Mouse (Mus musculus) c-Kit-negative CD71-positive TER-119-positive erythroid progenitor cells, embryonic 14.5 days (primary cell): ENCODE data around the gene Cd80.
"Not testable (repeated sequence)": the region's sequence is repeated elsewhere in the genome, so short reads cannot be mapped to it uniquely, and the experiment has no call there.

ENCODE experiments used
- DNase-seq: peaks from one replicate; pipeline ENCODE4 v3.0.0-alpha.2; 2013; ENCODE audit warnings: low read depth, low spot score

The Cd80 gene

DNA sequence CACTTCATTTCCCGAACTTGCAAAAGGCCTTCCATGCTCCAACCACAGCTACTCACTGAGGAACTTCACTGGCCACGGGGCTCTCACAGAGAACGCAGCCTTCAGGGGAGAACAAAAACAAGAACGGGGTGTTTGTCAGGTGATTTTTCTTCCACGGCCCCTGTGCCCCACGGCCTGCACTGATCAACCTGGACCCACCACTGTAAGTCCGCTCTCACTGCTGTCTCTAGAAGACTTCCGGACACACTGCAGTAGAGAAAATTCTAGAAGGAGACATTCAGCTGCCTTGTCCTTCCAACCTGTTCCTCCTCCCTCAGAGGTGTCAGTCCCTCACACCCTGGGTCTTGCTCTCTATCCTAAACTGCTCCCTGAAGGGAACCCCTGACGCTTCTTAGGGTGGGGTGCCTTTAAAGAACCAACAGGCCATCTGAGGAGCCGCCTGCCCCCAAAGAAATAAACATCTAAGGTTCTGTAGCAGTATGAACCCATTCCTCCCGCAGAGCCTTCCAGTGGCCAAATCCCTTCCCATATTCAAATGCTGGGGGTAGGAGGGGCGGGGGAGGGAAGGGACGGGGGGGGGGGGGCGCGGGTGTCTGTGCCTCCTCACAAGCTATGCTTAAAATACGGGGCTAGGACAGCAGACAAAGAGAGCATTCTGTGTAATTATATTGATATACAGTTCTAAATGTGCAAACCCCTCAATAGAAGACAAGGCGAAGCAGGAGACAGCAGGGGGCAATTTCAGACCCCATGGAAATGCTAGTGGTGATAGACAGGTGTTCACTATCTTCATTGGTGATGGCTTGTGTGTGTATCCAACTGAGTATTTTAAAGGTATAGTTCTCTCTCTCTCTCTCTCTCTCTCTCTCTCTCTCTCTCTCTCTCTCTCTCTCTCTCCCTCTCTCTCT lies at the start of gene Cd80:
TSS of gene Cd80 (plus strand) at position 51 of the 908 bp plus-strand sequence.
- DNase-seq: no peak

DNA sequence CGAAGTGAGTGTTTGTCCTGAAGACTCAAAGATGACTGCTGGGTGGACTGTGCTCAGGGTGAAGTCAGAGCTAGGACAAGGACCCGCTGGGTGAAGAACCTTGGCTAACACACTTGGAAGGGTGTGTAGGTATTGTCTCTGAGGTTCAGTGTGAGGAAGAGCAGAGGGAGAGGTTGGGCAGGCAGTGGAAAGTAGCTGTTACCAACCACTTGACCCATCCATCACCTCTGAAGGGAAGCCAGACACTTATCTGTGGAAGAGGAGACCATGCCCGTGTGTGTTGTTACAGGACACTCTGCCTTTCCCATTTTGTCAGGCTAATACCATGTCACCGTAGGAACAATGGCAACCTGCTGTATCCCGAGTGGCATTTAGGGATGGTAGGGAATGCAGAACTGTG lies 49.1 kb upstream of the Cd80 start:
- DNase-seq: no peak

DNA sequence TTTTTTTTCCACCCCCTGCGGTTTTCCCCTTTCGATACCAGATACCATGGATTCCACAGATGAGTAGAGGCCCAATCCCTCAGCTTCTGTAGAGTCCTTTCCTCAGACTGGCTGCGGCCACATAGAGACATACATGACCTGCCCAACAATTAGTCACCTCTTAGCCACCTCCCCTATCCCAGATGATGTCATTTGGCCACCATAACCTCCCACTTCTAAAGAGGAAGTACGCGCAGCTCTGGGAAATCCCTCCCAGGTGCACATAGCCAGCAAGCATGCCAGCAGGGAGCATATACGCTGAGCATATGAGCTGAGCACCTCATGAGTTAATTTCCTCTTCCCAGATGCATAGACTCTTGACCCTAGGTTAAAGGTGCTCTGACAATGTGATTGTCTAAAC lies 48.7 kb upstream of the Cd80 start:
- no peak for DNase-seq

DNA sequence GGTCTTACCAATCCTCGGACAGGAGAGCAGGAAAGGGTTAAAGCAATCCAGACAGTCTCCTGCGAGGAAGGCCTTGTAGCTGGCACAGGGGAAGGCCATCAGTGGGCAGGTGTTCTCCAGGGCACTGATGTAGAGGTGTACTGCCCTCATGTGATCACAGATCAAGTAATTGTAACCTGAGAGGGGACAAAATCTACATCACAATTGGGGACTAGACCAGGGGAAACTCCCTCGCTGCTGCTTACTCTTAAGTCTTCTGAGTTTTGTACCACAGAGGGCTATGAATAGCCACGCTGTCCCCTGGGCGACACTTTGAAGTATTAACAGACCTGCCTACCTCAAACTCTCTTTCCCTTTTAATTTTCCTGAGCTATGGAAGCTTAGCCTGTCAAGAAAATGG lies 47.8 kb upstream of the Cd80 start:
- no peak for DNase-seq

DNA sequence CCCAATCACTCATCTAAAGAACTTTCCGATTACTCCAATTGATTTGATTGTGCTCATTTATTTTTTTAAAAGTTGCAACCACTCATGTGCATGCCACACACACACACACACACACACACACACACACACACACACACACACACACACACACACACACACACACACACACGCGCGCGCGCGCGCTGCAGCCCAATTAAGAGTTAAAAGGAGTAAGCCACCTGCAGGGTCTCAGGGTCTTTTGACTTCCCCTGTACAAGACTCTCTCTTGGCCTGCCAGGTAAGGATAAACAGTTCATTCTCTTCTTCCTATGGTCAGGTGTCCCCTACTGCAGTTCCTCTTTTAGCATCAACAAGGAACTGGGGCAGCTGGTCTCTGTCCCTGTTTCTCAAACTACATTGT lies 46.9 kb upstream of the Cd80 start:
- DNase-seq: no peak

DNA sequence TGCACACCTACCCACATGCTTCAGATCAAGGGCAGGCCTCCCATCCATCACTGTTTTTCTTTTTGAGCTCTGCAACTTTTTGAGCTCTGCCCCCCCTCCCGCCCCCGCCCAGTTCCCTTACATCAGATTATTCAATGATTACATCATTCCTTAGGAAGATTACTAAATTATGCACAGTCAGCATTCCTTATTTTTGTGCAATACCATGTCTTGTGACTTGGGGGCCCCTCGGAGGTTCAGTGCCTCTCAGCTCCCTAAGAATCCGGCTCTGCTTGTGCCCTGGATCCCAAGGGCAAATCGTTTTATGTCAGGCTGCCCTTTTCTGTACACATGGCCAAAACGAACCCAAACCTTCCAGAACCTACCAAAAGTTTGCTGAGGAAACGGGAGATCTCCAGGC lies 40.4 kb upstream of the Cd80 start:
- DNase-seq: no peak

DNA sequence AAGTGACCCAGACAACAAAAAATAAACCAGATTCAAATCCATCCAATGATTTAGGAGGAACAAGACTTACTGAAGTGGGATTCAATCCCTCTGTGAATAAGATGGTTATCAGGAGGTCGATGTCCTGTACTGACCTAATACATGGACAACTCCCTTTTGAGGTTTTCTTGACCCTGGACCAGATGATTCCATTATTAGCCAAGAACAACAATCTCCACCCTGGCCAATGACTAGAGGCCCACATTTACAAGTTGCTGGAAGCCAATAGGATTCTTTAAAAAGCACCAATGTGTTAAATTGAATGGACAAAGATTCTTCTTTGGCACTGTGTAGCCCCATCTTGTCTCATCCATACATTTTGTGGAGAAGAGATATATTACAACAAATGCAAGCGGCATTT lies 30.0 kb upstream of the Cd80 start:
- DNase-seq: no peak

DNA sequence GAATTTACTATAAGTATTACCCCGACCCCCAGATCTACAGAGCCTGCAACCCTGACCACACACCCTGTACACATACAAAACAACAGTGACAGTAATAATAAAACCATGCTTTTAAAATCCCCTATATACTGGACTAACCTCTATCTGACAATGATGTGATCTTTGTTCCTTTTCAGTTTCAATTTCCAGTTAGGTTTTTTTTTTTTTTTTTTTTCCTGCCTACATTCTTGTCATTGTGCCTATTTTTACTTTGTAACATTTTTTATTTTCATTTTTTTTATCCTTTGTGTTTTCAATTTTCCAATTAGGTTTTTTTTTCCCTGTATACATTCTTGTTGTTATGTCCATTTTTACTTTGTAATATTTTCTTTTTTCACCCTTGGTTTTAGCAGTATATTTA lies 29.6 kb upstream of the Cd80 start:
- DNase-seq: no peak

DNA sequence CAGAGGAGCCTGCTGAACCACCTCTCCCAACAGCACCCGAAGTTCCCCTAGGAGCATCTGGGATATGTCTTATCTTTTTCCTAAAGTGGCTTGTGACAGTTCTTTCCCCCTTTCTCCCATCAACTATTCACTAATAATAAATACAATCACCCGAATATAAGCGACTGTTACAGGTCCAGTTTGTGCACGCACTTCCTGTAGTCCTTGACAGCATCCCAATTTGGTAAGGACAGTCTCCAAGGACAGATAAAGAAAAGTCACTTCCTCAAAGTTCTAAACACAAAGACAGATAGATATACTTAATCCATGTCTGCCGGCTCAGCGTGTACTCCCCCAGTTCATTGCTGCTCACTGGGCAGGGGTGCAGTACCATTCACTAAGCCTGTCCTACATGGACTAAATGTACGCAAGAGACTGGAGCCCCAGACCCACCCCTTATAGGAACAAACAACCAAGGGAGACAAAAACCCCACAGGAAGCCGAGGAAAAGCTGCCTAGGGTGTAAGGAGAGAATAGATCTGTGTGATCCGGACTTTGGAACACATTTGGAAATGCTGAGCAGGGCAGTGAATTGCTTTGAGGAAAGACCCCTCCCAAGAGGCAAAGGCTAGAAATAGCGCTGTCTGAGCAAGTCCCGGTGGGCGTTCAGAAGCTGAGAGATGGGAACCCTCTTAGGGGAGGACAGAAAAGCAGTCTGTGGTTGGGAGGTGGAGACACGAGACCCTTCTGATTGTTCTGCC lies 23.7 kb upstream of the Cd80 start:
- no peak for DNase-seq

DNA sequence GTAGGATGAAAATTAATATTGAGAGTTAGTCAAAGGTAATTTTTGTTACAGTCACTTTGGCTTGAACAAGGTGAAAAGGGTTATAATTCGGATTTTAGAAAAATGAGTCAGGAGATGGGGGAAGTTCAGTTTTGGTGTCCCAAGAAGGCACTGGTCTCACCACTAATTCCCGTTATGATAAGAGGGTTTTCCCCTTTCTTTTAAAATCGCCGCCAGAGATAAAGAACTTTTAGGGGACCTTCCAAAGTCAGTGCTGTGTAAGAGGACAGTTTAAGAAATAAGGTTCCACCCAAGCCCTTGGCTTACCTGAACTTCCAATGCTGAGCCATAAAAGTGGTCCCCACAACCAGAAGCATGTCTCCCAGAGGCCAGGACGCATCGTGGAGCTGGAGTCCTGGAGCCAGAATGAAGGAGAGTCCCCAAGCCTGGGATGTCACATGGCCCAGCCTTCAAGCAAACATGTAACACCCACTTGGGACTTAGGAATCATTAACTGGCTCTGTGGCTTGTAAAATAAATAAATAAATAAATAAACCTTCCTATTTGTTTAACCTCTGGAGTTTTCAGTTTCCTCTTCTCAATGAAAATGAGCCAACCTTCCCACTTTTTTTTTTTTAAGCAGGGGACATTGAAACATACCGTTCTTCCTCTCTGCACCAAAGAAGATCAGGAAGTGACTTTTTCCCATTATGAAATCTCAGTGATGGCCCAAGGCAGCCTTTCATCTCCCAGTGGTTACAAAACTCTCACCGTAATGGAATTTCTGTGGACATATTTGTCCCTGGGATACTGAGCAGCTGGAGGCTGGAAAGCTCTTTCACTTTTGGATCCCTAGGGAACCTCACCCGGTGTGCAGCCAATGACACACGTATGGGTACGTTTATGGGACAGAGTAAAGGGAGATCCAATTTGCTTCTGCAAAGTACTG lies 22.6 kb upstream of the Cd80 start, which contains the start of gene Pla1a:
TSS of gene Pla1a (minus strand) at position 648 of the 928 bp plus-strand sequence.
- no peak for DNase-seq

DNA sequence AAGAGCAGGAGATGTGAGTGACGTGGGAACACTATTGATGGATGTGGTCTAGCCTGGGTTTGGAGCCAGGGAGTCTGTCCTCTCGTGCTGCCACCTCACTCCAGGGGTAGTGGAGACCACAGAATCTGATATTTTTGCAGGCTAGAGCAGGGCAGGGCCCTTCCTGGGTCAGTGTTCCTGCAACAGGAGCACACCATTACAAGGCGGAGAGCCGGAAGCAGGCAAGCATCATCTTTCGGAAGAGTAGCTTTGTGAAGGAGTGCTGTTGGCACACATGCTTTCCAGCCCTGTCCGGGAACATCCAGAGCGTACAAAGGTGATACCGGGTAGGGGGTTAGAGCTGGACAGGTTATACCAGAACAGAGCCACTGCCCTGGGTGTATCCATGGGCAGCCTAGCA lies 21.8 kb upstream of the Cd80 start:
- no peak for DNase-seq

DNA sequence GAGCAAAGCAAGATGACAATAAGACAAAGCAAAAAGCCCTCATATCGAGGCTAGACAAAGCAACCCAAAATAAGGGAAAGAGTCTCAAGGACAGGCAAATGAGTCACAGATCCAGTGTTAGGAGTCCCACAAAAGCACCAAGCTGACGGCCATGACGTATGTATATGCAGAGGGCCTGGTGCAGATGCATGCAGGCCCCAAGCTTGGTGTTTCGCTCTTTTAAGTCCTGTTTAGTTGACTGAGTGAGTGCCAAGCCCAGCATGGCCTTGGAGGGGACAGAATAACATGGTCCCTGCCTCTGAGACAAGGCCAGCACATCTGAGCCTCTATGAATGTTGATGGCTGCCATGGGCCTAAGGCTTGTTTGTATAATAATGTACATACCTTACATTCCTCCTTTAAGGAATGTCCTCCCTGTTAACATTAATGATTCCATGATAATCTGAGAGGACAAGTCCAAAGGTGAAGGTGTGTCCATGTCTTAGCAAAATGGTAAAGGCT lies 21.0 kb upstream of the Cd80 start:
- no peak for DNase-seq

DNA sequence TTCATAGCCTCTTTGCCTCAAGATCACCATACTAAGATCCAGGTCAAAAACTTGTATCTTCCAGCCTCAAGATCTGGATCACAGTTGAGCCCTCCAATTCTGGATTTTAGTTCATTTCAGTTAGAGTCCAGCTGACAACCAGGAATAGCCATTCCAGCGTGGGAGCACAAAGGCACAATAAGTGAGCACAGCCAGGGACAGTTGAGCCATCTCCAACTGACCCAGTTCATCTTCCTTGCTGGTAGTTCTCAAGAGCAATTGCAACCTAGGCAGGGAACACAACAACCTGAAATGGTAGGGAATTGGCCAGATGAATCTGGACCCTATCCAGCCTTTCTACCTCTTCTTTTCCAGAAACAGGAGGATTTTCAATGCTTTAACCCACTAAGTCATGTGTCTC lies 16.2 kb upstream of the Cd80 start:
- DNase-seq: no peak

DNA sequence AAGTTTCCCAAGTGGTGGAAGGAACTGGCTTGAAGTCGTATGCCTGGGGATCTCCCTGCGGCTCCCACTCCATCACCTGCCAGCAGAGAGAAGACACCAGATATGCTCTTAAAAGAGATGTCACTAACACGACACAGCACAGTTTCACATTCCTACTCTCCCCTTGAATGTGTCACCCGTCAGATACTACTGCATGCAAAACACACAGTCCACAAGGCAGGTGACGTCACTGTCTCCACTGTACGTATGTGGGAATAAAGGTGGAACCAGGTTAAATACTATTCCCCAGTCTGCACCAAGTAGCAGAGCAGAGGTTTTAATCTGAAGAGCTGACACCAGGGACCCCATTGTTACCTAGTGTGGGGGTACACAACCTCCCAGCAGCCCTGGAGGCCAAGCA lies 15.0 kb upstream of the Cd80 start:
- DNase-seq: no peak

DNA sequence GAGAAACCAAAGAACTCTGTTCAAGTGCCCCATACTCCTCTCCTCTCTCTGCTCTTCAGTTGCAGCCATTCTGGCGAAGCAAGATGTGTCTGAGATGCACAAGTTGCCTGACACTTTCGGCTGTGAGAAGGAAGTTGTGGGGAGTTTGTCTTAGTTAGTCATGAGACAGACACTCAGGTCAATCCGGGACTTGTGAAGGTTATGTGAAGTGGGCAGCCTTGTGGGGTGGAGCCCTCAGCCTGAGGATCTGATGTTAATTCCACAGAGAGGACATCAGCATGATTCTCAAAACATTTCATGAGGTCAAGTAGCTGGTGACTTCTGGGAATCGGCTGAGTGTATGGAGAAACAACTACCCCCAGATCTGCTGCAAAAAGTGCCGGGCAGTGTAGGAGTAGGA lies 13.8 kb upstream of the Cd80 start:
- DNase-seq: no peak

DNA sequence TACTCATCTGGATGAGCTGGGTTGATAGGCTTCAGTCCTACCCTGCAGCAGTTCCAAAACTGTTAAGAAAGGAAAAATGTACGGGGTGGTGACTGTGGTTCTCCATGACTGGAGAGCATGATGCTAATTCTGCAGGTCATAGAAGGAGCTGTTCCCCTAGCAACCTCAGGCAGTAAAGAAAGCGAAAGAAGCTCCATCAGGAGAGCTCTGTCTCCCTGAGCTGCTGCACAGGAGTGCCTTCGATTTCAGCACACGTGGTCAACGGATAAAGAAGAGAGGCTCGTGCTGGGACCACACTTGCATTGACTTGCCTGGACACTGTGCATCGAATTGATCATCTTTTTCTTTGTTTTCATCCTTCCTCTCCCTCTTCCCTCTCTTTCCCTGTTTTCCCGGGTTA lies 13.1 kb upstream of the Cd80 start:
- DNase-seq: no peak

DNA sequence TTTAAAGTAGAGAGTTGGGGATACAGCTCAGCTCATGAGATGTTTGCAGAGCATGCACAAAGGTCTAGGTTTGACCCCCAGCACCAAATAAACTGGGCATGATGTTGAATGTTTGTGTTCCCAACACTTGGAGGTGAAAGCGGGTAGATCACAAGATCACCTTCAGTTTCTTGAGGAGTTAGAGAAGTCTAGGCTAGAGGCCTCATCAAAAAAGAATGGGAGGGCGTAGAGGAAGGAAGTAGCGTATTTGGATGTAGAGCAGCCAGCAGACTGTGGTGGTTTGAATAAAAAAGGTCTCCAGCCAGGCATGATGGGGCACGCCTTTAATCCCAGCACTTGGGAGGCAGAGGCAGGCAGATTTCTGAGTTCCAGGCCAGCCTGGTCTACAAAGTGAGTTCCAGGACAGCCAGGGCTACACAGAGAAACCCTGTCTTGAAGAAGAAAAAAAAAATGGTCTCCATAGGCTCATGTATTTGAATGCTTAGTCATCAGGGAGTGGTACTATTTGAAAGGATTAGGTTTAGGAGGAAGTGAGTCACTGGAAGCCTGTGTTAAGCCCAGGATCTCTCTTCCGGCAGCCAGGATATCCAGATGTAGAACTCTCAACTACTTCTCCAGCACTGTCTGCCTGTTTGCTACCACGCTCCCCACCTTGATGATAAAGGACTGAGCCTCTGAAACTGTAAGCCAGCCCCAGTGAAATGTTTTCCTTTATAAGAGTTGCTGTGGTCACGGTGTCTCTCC lies 11.5 kb upstream of the Cd80 start:
- DNase-seq: no peak

DNA sequence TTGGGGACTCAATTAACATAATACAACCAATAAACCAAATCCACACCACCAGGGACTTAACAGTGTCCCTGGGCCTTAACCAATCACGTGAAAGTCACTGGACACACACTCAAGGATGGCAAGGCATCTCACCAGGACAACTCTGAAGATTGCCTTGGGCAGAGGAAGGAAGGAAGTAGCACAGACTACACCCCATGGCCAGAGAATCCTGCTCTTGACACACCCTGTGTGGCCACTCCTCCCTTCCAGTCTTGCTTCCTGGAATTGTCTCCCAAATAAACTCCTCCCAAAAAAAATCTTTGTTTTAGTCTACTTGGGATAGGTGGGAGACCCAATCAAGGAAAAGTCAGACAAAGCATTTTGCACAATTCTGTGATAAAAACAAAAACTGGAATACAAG lies 10.3 kb upstream of the Cd80 start:
- DNase-seq: no peak

DNA sequence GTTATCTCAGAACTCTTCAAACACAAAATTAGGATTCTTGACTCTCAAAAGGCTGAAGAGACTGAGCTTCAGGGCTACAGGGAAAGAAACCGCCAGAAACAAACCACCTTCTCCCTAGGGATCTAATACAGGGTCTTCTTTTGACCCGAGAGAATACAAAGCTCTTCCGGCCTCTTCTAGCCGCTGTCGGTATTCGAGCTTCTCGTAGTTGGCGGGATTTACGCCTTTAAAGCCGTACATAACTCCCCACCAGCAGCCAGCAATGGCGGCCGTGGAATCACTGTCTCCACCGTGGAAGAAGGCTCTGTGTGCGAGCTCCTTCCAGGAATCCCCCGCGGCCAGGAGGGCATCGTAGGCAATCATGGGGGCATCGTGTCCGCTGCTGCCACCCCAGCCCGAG lies 9.8 kb upstream of the Cd80 start:
- DNase-seq: no peak

DNA sequence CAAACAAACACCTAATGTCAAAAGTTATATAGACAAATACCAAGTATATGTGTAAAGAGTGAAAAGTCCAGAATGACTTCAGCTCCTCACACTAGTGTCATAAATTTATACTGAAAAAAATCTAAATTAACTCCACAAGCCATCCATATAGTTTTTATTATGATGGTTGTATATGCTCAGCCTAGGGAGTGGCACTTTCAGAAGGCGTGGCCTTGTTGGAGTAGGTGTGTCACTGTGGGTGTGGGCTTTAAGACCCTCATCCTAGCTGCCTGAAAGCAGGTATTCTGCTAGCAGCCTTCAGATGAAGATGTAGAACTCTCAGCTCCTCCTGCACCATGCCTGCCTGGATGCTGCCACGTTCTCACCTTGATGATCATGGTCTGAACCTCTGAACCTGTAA lies 9.2 kb upstream of the Cd80 start:
- not testable (repeated sequence) for DNase-seq

DNA sequence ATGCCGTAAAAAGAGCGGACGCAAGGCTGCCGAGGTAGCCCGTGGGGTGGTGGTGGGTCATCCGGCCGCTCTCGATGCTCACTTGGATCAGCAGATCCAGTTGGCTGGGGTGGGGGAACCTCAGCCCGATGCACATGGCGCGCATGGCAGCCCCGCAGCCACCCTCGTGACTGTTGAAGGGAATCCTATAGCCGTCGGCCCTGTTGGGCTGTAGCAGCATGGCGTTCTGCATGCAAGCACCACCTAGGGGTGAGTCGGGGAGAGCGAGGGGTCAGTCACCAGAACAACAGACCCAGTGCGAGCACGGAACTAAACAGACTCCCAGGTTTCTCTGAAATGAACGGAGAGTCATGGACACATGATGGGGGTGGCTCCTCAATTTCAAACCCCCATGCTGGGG lies 8.0 kb upstream of the Cd80 start:
- no peak for DNase-seq
